Mouse (Mus musculus) liver, embryonic 15.5 days (tissue): Measurements from ENCODE around the gene Lgals7. TPM values are rescaled to one million over a fixed set of nuclear protein-coding genes. Genes with fewer than 3 reads are reported as not detected.

Experiments
- ATAC-seq: fragments of 200-750 bp; cut with Nextera tagmentation; 2 replicates; pipeline ENCODE4 v1.8.0; 2017; ENCODE audit warnings: moderate number of reproducible peaks, mild to moderate bottlenecking, moderate library complexity; ENCODE audit not compliant: insufficient read depth
- H3K27ac ChIP-seq: fragments of 300-500 bp; sonication (generic); replicated peaks from 2 replicates; pipeline ENCODE4 v1.5.1; 2015; ENCODE audit warnings: mild to moderate bottlenecking, inconsistent platforms
- H3K27me3 ChIP-seq: fragments of 300-500 bp; sonication (generic); 2 replicates; pipeline ENCODE4 v1.6.1; 2015; ENCODE audit warnings: mild to moderate bottlenecking, inconsistent platforms
- H3K36me3 ChIP-seq: fragments of 300-500 bp; sonication (generic); replicated peaks from 2 replicates; pipeline ENCODE4 v1.6.1; 2015; ENCODE audit warnings: moderate library complexity, mild to moderate bottlenecking, inconsistent platforms
- H3K4me1 ChIP-seq: fragments of 300-500 bp; sonication (generic); replicated peaks from 2 replicates; pipeline ENCODE4 v1.6.1; 2015; ENCODE audit warnings: inconsistent platforms
- H3K4me2 ChIP-seq: fragments of 300-500 bp; sonication (generic); 2 replicates; pipeline ENCODE4 v1.6.1; 2015; ENCODE audit warnings: moderate library complexity, mild to moderate bottlenecking, inconsistent platforms
- H3K4me3 ChIP-seq: fragments of 300-500 bp; sonication (generic); replicated peaks from 2 replicates; pipeline ENCODE4 v1.5.1; 2015; ENCODE audit warnings: mild to moderate bottlenecking, inconsistent platforms
- H3K9ac ChIP-seq: fragments of 300-500 bp; sonication (generic); 2 replicates; pipeline ENCODE4 v1.6.1; 2015; ENCODE audit warnings: moderate library complexity, mild to moderate bottlenecking, inconsistent platforms
- H3K9me3 ChIP-seq: fragments of 300-500 bp; sonication (generic); replicated peaks from 2 replicates; pipeline ENCODE4 v1.6.1; 2016; ENCODE audit warnings: inconsistent platforms
- WGBS: fragments of 180-500 bp; shearing (Covaris S2); methylation state at CpG from one replicate; pipeline ENCODE4 v1.1.7; 2015; ENCODE audit warnings: mixed read lengths; ENCODE audit not compliant: insufficient replicate concordance; 5-methylcytosine and 5-hydroxymethylcytosine counted together
- polyA plus RNA-seq: library from polyadenylated mRNA; unstranded; fragments of >200 nt; fragmentation: Nextera tagmentation; extraction: Ambion mirVana; gene quantifications from 2 replicates; pipeline ENCODE4 v1.2.1, GENCODE M21; 2015

Lgals7 gene
- polyA plus RNA-seq, 1 experiment from 2014 or later = 0.24 TPM

DNA sequence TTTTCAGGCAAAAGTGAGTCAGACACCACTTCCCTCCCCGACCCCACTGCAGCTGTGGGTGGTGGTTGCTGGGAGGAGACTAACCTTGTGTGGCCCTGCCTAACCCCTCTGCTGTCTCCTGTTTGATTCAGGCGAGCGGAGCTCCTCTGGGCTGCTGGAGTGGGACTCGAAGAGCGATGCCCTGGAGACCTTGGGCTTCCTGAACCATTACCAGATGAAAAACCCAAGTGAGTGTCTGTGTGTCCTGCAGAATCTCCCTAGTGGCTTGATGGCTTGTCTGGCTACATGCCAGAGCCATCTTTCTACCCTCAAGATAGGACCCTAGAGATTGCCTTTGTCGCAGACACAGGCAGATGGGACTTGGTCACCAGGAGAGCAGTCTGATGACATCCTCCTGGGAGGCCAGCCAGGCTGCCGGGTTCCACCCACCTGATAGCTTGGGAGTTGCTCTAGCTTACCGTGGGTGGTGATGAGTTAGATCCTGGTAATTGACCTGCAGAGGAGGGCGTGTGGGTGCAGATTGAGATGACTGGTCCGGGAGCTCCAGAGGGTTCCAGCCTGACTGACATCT, 42.3 kb upstream of the Lgals7 start:
- H3K9me3 ChIP-seq = no peaks in the 10 kb centered on the region
- no peak overlapping the region for H3K4me2 ChIP-seq
- peaks cover 67% of the 10 kb centered on the region for H3K36me3 ChIP-seq
- 64% methylated on average over 10 of the region's 10 CpGs for WGBS
- H3K4me1 ChIP-seq = peaks cover 94% of the 10 kb centered on the region
- ATAC-seq = no peak
- no peaks in the 10 kb centered on the region for H3K27me3 ChIP-seq
- no peak overlapping the region for H3K4me3 ChIP-seq
- H3K27ac ChIP-seq = no peak overlapping the region
- no peak overlapping the region for H3K9ac ChIP-seq

DNA sequence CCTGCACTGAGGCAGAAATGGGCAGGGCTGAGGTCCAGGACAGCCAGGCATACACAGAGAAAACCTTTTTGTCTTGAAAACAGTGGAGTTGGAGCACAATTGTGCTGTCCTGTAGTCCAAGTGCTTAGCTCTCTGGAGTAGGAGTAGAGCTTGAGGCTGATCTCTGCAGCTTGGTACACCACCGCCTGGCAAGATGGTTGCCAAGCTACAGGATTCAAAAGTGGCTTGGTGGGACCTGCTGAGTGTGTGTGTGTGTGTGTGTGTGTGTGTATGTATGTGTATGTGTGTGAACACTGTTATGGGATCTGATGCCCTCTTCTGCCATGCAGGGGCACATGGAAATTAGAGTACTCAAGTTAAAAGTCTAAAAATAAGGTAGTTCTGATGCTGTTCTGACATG, 41.1 kb upstream of the Lgals7 start:
- H3K27ac ChIP-seq = no peak overlapping the region; the same call in 1 of the 2 replicates
- WGBS = 65% methylated on average over 1 of the region's 1 CpGs

DNA sequence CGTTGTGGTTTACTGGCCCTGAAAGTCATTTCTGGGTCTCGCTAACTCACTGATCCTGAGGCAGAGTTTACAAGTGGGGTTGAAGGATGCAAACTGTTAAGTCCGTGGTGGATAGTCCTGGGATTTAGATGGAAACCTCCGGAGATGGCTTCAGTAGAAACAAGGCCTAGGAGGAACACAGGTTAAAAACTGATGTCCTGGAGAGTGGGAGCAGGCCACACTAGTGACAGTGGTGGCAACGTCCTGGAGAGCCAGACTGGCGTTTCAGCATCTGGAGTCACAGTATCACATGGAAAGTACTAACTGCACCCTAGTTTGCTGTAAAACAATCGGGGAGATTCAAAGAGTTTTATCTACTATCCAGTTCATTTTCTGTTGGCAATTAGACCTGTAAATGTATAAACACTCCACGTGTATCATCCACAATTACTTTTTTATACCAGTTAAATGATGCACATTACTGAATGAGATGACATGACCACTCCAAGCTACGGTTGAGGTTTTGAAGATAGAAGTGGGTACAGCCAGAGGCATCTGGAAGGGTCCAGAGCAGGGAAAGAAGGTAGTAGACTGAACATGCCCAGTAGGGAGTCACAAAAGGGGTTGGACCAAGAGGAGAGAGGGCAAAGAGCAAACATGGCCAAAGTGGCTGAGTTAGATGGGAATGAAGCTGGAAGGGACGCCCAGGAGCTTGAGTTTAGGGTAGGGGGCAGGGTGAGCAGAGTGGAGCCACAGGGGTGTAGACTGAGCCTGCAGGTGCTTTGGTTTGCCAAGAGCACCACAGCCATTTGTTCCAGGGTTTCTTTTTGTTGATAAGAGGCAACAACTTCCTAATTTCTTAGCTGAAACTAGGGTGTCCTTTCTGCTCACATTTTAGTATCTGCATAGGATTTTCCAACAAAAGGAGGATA, 40.4 kb upstream of the Lgals7 start:
- Histone ChIP-seq H3K9ac (no peak overlapping the region), H3K36me3 (peaks cover 48% of the 10 kb centered on the region)
- no peak for ATAC-seq

More for the DNA sequence above, 41.1 kb upstream of the Lgals7 start:
- H3K36me3 ChIP-seq = peaks cover 55% of the 10 kb centered on the region
- H3K9me3 ChIP-seq = no peaks in the 10 kb centered on the region
- no peak overlapping the region for H3K4me2 ChIP-seq
- no peak overlapping the region for H3K9ac ChIP-seq
- H3K4me3 ChIP-seq = no peak overlapping the region
- H3K27me3 ChIP-seq = no peaks in the 10 kb centered on the region
- H3K4me1 ChIP-seq = peaks cover 90% of the 10 kb centered on the region
- no peak for ATAC-seq

DNA sequence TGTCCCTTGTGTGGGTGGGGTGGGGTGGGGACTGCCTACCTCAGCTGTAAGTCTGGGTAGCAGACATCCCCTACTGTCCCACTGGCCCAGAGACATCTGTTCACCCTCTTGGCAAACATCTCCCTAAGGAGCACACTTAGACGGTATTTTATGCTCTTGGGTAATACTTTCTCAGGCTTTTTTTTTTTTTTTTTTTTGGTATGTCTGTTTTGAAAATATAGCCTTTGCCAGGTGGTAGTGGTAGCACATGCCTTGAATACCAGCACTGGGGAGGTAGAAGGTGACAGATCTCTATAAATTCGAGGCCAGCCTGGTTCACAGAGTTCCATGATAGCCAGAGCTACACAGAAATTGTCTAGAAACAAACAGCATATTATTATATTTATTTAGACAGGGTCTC, 39.7 kb upstream of the Lgals7 start:
- H3K27ac ChIP-seq = peak overlapping the region; percentile 84
- no peaks in the 10 kb centered on the region for H3K27me3 ChIP-seq
- WGBS = 40% methylated on average over 2 of the region's 2 CpGs
- no peak overlapping the region; the same call in 1 of the 2 replicates for H3K4me2 ChIP-seq
- no peak for ATAC-seq
- H3K4me1 ChIP-seq = peaks cover 76% of the 10 kb centered on the region
- H3K9ac ChIP-seq = no peak overlapping the region
- peaks cover 41% of the 10 kb centered on the region for H3K36me3 ChIP-seq
- H3K9me3 ChIP-seq = no peaks in the 10 kb centered on the region
- no peak overlapping the region for H3K4me3 ChIP-seq

More for the DNA sequence above, 40.4 kb upstream of the Lgals7 start:
- H3K9me3 ChIP-seq = no peaks in the 10 kb centered on the region
- peak overlapping the region; percentile 84 for H3K27ac ChIP-seq
- 53% methylated on average over 10 of the region's 10 CpGs for WGBS
- peaks cover 83% of the 10 kb centered on the region for H3K4me1 ChIP-seq
- no peak overlapping the region for H3K4me2 ChIP-seq
- H3K27me3 ChIP-seq = no peaks in the 10 kb centered on the region
- H3K4me3 ChIP-seq = no peak overlapping the region

DNA sequence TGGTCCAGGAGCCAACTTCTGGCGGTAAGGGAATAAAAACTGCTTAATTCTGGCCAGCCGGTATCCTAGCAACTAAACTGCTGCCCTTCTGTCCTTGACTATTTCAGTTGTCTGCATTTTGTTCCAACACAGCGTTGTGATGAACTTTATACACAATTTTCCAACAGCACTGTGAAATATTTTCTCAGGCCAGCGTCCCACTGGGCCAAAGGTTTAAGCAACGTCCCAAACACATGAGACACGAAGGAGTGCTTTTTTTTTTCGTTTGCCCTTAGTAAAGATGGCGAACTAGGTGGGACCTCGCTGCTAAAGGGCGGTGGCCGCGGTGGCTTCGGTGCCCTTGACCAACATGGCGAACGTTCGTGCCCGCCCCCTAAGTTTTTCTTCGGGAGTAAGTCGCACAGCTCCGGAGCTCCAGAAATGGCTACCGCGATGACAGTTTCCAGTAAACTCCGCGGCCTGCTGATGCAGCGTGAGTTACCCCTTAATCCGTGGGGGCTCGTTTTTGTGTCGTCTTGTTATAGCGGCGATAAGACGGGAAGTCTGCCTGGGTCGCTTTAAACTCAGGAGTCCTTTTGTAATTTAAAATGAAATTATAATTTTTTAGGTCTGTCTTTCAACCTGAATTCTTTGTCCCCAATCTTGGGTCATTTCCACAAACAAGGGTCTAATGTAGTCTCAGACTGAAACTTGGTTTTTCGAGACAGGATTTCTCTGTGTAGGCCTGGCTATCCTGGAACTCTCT, 38.5 kb upstream of the Lgals7 start, which contains the start of gene Ech1:
Ech1 (plus strand) TSS at position 277 of the 745 bp plus-strand sequence.
- ATAC-seq = peak; percentile 83
- H3K27me3 ChIP-seq = no peaks in the 10 kb centered on the region
- no peaks in the 10 kb centered on the region for H3K9me3 ChIP-seq
- H3K4me3 ChIP-seq = peak within 1 kb of the TSS; percentile 63
- H3K36me3 ChIP-seq = peaks cover 35% of the 10 kb centered on the region
- peaks cover 71% of the 10 kb centered on the region for H3K4me1 ChIP-seq
- H3K27ac ChIP-seq = peak within 1 kb of the TSS; percentile 84
- H3K9ac ChIP-seq = peak within 1 kb of the TSS; percentile 67
- H3K4me2 ChIP-seq = peak within 1 kb of the TSS; percentile 74
- 1% methylated on average over 33 of the region's 33 CpGs for WGBS

DNA sequence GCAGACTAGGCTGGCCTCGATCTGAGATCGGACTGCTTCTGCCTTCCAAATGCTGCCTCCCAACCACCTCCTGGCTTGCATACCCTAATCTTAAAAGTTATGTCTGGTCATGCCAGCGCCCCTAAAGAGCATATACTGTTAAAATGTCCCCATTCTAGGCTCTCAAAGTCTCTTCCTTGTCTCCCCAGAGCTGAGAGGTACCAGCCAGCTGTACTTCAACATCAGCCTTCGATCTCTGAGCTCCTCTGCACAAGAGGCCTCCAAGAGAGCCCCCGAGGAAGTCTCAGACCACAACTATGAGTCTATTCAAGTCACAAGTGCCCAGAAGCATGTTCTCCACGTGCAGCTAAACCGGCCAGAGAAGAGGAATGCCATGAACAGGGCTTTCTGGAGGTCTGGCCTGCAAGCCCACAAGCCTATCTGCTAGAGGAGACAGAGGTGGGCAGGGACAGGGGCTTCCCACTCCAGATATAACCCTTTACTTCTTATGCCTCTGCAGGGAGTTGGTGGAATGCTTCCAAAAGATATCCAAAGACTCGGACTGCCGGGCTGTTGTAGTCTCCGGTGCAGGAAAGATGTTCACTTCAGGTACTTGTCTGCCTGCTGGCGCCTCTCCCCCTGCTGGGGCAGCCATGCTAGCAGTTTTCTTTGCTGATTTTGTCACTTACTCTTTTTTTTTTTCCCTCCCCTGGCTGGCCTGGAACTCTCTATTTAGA, 37.8 kb upstream of the Lgals7 start:
- Histone ChIP-seq H3K27me3 (no peaks in the 10 kb centered on the region), H3K9me3 (no peaks in the 10 kb centered on the region), H3K4me1 (peaks cover 71% of the 10 kb centered on the region), H3K9ac (peak overlapping the region; percentile 67), H3K4me3 (peak overlapping the region; percentile 63), H3K4me2 (peak overlapping the region; percentile 74), H3K27ac (peak overlapping the region; percentile 84), H3K36me3 (peaks cover 35% of the 10 kb centered on the region)
- ATAC-seq = peak; percentile 35; the same call in 1 of the 2 replicates
- WGBS = 31% methylated on average over 11 of the region's 11 CpGs

DNA sequence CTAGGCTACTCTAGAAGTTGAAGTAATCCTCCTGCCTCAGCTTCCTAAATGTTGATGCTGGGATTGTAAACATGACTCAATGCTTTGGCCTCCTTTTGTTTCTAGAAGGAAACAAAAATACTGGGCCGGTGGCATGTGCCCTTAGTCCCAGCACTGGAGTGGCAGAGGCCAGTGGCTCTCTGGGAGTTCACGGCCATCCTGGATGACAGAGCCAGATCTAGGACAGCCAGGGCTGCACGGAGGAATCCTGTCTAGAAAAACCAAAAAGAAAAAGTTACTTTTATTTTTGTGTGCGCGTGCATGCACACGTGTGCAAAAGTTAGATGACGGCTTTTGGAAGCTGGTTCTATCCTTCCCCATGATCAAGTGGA, 37.3 kb upstream of the Lgals7 start:
- H3K27ac ChIP-seq = peak overlapping the region; percentile 84; the same call in 1 of the 2 replicates
- no peaks in the 10 kb centered on the region for H3K9me3 ChIP-seq
- peak overlapping the region; percentile 74 for H3K4me2 ChIP-seq
- ATAC-seq = no peak
- H3K4me3 ChIP-seq = no peak overlapping the region
- 0 out of 2 replicates have a peak overlapping the region, but pooled peaks have one; percentile 67 for H3K9ac ChIP-seq
- WGBS = 85% methylated on average over 7 of the region's 7 CpGs
- no peaks in the 10 kb centered on the region for H3K27me3 ChIP-seq
- H3K36me3 ChIP-seq = peaks cover 35% of the 10 kb centered on the region
- H3K4me1 ChIP-seq = peaks cover 71% of the 10 kb centered on the region

DNA sequence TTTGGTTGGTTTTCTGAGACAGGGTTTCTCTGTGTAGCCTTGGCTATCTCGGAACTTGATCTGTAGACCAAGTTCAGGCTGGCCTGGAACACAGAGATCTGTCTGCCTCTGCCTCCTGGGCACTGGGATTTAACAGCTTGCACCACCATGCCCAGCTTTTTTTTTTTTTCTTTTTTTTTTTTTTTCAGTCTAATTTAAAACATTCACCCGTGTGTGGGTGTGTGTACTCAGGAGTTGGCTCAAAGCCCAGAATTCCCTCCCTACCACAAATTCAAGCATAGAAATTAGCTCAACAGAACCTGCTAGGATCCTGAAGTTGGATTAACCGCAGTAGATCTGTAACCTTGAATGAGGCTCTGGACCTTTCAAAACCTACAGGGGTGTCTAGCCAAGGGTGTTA, 36.3 kb upstream of the Lgals7 start:
- H3K27ac ChIP-seq = no peak overlapping the region
- no peaks in the 10 kb centered on the region for H3K9me3 ChIP-seq

DNA sequence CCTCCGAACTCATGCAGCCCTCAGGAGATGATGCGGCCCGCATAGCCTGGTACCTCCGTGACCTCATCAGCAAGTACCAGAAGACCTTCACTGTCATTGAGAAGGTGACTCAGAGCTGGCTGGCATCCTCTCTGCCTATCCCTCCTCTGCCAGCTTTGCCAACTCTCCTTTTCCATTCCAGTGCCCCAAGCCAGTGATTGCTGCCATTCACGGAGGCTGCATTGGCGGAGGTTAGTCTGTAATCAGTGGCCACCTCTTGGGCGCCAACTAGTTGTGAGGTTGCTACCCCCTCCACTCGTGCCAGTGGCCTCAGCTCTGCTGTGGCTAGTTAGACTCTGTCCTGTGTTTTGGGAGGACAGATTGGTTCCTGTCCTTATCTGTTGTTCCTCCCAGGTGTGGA, 33.8 kb upstream of the Lgals7 start:
- Histone ChIP-seq H3K4me2 (no peak overlapping the region), H3K27me3 (no peaks in the 10 kb centered on the region), H3K9me3 (no peaks in the 10 kb centered on the region), H3K9ac (no peak overlapping the region), H3K4me1 (peaks cover 51% of the 10 kb centered on the region), H3K4me3 (no peak overlapping the region), H3K27ac (no peak overlapping the region), H3K36me3 (peaks cover 23% of the 10 kb centered on the region)
- WGBS = 81% methylated on average over 8 of the region's 8 CpGs
- ATAC-seq = no peak

More for the DNA sequence above, 36.3 kb upstream of the Lgals7 start:
- H3K4me1 ChIP-seq = peaks cover 72% of the 10 kb centered on the region
- no peaks in the 10 kb centered on the region for H3K27me3 ChIP-seq
- 60% methylated on average over 3 of the region's 3 CpGs for WGBS
- H3K4me2 ChIP-seq = no peak overlapping the region
- peaks cover 31% of the 10 kb centered on the region for H3K36me3 ChIP-seq
- H3K9ac ChIP-seq = no peak overlapping the region
- no peak overlapping the region for H3K4me3 ChIP-seq
- no peak for ATAC-seq

DNA sequence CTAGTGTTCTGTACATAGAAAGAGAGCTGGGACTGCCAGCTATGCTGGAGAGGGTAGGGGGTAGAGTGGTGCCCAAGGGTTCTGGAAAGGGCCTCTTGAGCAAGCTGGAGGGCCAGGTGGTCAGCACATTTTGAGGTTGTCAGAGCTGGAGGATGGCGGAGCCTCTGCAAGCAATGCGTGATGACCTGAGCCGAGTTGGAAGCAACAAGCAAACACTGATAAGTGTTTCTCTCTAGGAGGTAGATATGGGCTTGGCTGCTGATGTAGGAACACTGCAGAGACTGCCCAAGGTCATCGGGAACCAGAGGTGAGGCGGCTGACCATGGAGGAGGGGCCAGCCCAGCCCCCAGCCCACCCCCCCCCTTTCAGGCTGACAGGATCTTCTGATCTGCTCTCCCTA, 32.7 kb upstream of the Lgals7 start:
- 61% methylated on average over 5 of the region's 5 CpGs for WGBS
- Histone ChIP-seq H3K4me2 (no peak overlapping the region), H3K9ac (no peak overlapping the region), H3K36me3 (peaks cover 23% of the 10 kb centered on the region), H3K4me3 (no peak overlapping the region), H3K9me3 (no peaks in the 10 kb centered on the region), H3K27ac (no peak overlapping the region), H3K27me3 (no peaks in the 10 kb centered on the region), H3K4me1 (peaks cover 43% of the 10 kb centered on the region)
- ATAC-seq = no peak
